Mouse (Mus musculus) ES-E14 (cell line): ENCODE measurements around the gene Hnrnpa3.

Experiments
- CHD2 ChIP-seq: IDR thresholded peaks from 2 replicates; pipeline ENCODE4 v1.6.1; 2014; ENCODE audit warnings: mild to moderate bottlenecking, low read depth, low read length, inconsistent platforms
- MAFK ChIP-seq: IDR thresholded peaks from 2 replicates; pipeline ENCODE4 v1.6.1; 2014; ENCODE audit warnings: mild to moderate bottlenecking, low read depth, low read length, inconsistent platforms; ENCODE audit not compliant: insufficient read depth
- ZNF384 ChIP-seq: IDR thresholded peaks from 2 replicates; pipeline ENCODE4 v1.6.1; 2012; ENCODE audit warnings: low read depth, low read length, inconsistent platforms

GRCm38 (mm10) chr2:75632721-75633181 is 26.3 kb upstream of the Hnrnpa3 start:
- TF ChIP-seq CHD2 (no peak), ZNF384 (no peak), MAFK (no peak)
